ENCODE assay signal across 25 mouse cellular contexts in the genomic region with DNA sequence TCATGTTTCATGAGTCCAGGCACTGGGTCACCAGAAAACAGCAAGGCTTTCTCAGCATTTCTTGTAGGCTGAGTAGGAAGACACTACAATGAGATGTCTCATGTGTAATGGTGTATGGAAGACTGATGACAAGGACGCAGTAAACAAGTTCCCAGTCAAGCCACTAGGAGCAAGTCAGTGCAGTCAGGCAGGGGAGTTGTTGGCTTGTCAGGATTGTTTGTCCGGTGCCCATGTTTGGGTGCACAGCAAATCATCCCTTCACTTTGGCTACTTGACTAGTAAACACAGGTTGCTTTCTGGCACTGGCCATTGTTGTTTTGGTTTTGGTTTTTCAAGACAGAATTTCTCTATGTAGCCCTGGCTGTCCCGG. TPM values are rescaled to one million over a fixed set of nuclear protein-coding genes. Genes with fewer than 3 reads are reported as not detected.
DNase-seq lines count a peak whose midpoint lies in the region; ATAC-seq and TF ChIP-seq lines count a peak whose summit lies in the region.
"Had no signal": no experiment of that assay in that cellular context is flagged by ENCODE, and none has a peak within 500 bp of the region (broad histone marks: within the 10 kb centered on the region; RNA-seq: fewer than 3 reads in every experiment).

No protein-coding gene starts in this region.

- no peaks in the 10 kb centered on the region for H3K9me3 ChIP-seq in intestine, embryonic 14.5 days (ENCODE audit: control insufficient read depth, low read length)
- H3K9me3 ChIP-seq in intestine, embryonic 16.5 days (ENCODE audit: control insufficient read depth, low read length) = no peaks in the 10 kb centered on the region
- no peaks in the 10 kb centered on the region for H3K9me3 ChIP-seq in liver, embryonic 14.5 days (ENCODE audit: control insufficient read depth, low read length)
- H3K9me3 ChIP-seq in liver, embryonic 12.5 days (replicated peaks) = no peaks in the 10 kb centered on the region
- H3K9me3 ChIP-seq: forebrain, embryonic 13.5 days; hindbrain, embryonic 12.5 days; megakaryocyte, embryonic 14.5 days had no signal

- H3K4me3 ChIP-seq in cerebellum, adult 2 months (replicated peaks; ENCODE audit: insufficient read depth, low read depth, low read length) = no peak overlapping the region
- no peak overlapping the region for H3K4me3 ChIP-seq in intestine, embryonic 14.5 days (ENCODE audit: low read depth, low read length)
- no peak overlapping the region for H3K4me3 ChIP-seq in intestine, embryonic 16.5 days (ENCODE audit: low read length)
- no peak overlapping the region for H3K4me3 ChIP-seq in liver, embryonic 14.5 days (ENCODE audit: insufficient read depth in 1 of 2, low read depth in 2 of 2, low read length in 2 of 2)
- H3K4me3 ChIP-seq in liver, embryonic 12.5 days = no peak overlapping the region
- H3K4me3 ChIP-seq: forebrain, embryonic 13.5 days; hindbrain, embryonic 12.5 days; megakaryocyte, embryonic 14.5 days had no signal

- no peak overlapping the region for H3K4me2 ChIP-seq in intestine, embryonic 14.5 days (ENCODE audit: low read length)
- H3K4me2 ChIP-seq in intestine, embryonic 16.5 days (ENCODE audit: low read depth, low read length) = no peak overlapping the region
- no peak overlapping the region for H3K4me2 ChIP-seq in liver, embryonic 14.5 days (ENCODE audit: low read depth)
- no peak overlapping the region for H3K4me2 ChIP-seq in liver, embryonic 12.5 days
- H3K4me2 ChIP-seq: forebrain, embryonic 13.5 days; heart, embryonic 11.5 days; hindbrain, embryonic 12.5 days had no signal

- 0 out of 2 replicates have a peak, but pooled peaks have one; percentile 10 for TF ChIP-seq CTCF in cerebellum, adult 2 months (IDR thresholded peaks at IDR 0.05; ENCODE audit: borderline replicate concordance, insufficient read depth, low read depth, low read length)
- peak; percentile 27 for TF ChIP-seq CTCF in liver, embryonic 14.5 days (IDR thresholded peaks at IDR 0.05; ENCODE audit: low read depth)

- ATAC-seq in intestine, embryonic 14.5 days (replicated peaks; ENCODE audit: low FRiP score, low TSS enrichment, low read depth) = no peak
- ATAC-seq in intestine, embryonic 16.5 days = no peak
- ATAC-seq in liver, embryonic 14.5 days (ENCODE audit: insufficient read depth) = no peak
- no peak for ATAC-seq in liver, embryonic 12.5 days
- ATAC-seq: activated CD4-positive, CD25-positive, alpha-beta regulatory T cell, adult 4 months; CD4-positive, CD25-positive, alpha-beta regulatory T cell, adult 4 months; forebrain, embryonic 13.5 days; liver, postnatal 0 days; midbrain, embryonic 16.5 days; Patski had no signal

- H3K36me3 ChIP-seq in intestine, embryonic 14.5 days (ENCODE audit: control insufficient read depth, insufficient read depth, low read length) = peaks cover 24% of the 10 kb centered on the region
- H3K36me3 ChIP-seq in intestine, embryonic 16.5 days (ENCODE audit: control insufficient read depth, insufficient read depth, low read length) = peaks cover 3% of the 10 kb centered on the region
- H3K36me3 ChIP-seq in liver, embryonic 14.5 days (replicated peaks; ENCODE audit: control insufficient read depth, insufficient read depth, low read depth) = no peaks in the 10 kb centered on the region; the same call in 1 of the 2 replicates
- peaks cover 21% of the 10 kb centered on the region for H3K36me3 ChIP-seq in liver, embryonic 12.5 days

- no peak for TF ChIP-seq EP300 in liver, embryonic 14.5 days (IDR thresholded peaks at IDR 0.05; ENCODE audit: low read depth)

- no peaks in the 10 kb centered on the region; the same call in 1 of the 2 replicates for H3K4me1 ChIP-seq in cerebellum, adult 2 months (ENCODE audit: control insufficient read depth, insufficient read depth, low read length)
- H3K4me1 ChIP-seq in intestine, embryonic 14.5 days (replicated peaks; ENCODE audit: control insufficient read depth, insufficient read depth, low read length) = no peaks in the 10 kb centered on the region
- H3K4me1 ChIP-seq in intestine, embryonic 16.5 days (ENCODE audit: control insufficient read depth, insufficient read depth, low read length) = no peaks in the 10 kb centered on the region
- H3K4me1 ChIP-seq in liver, embryonic 14.5 days (replicated peaks; ENCODE audit: control insufficient read depth in 2 of 2, insufficient read depth in 2 of 2, low read length in 1 of 2) = no peaks in the 10 kb centered on the region
- H3K4me1 ChIP-seq in liver, embryonic 12.5 days = no peaks in the 10 kb centered on the region
- H3K4me1 ChIP-seq: forebrain, embryonic 13.5 days; hindbrain, embryonic 12.5 days had no signal

- no peak overlapping the region for H3K27ac ChIP-seq in cerebellum, adult 2 months (ENCODE audit: insufficient read depth, low read length)
- H3K27ac ChIP-seq in intestine, embryonic 14.5 days (ENCODE audit: low read depth) = no peak overlapping the region
- H3K27ac ChIP-seq in intestine, embryonic 16.5 days (ENCODE audit: low read length) = no peak overlapping the region
- no peak overlapping the region for H3K27ac ChIP-seq in liver, embryonic 14.5 days
- H3K27ac ChIP-seq in liver, embryonic 12.5 days = no peak overlapping the region
- H3K27ac ChIP-seq: forebrain, embryonic 13.5 days; hindbrain, embryonic 12.5 days had no signal

- WGBS in cerebellum, adult 2 months = 58% methylated on average over 3 of the region's 3 CpGs
- WGBS in intestine, embryonic 14.5 days = 91% methylated on average over 3 of the region's 3 CpGs
- 93% methylated on average over 3 of the region's 3 CpGs for WGBS in intestine, embryonic 16.5 days
- WGBS in liver, embryonic 14.5 days (ENCODE audit: insufficient replicate concordance) = 82% methylated on average over 3 of the region's 3 CpGs
- WGBS in liver, embryonic 12.5 days (ENCODE audit: insufficient replicate concordance) = 85% methylated on average over 3 of the region's 3 CpGs

- H3K9ac ChIP-seq in intestine, embryonic 14.5 days (ENCODE audit: low read length) = no peak overlapping the region
- no peak overlapping the region for H3K9ac ChIP-seq in intestine, embryonic 16.5 days (ENCODE audit: low read depth, low read length)
- H3K9ac ChIP-seq in liver, embryonic 14.5 days (replicated peaks) = no peak overlapping the region
- H3K9ac ChIP-seq in liver, embryonic 12.5 days = no peak overlapping the region
- H3K9ac ChIP-seq: forebrain, embryonic 13.5 days; hindbrain, embryonic 12.5 days; liver, postnatal 0 days had no signal

- no peaks in the 10 kb centered on the region for H3K27me3 ChIP-seq in cerebellum, adult 2 months (ENCODE audit: control insufficient read depth, insufficient read depth, low read length)
- H3K27me3 ChIP-seq in intestine, embryonic 14.5 days (replicated peaks; ENCODE audit: control insufficient read depth, insufficient read depth, low read length) = no peaks in the 10 kb centered on the region
- no peaks in the 10 kb centered on the region for H3K27me3 ChIP-seq in intestine, embryonic 16.5 days (replicated peaks; ENCODE audit: control insufficient read depth, insufficient read depth, low read length)
- no peaks in the 10 kb centered on the region for H3K27me3 ChIP-seq in liver, embryonic 14.5 days (ENCODE audit: control insufficient read depth, insufficient read depth, low read length)
- no peaks in the 10 kb centered on the region for H3K27me3 ChIP-seq in liver, embryonic 12.5 days (replicated peaks)
- H3K27me3 ChIP-seq: forebrain, embryonic 13.5 days; hindbrain, embryonic 12.5 days; megakaryocyte, embryonic 14.5 days; Patski had no signal

- DNase-seq in cerebellum, adult 2 months = no peak
- no peak for DNase-seq in cerebellum, adult 9-10 months
- peak; percentile 42 for DNase-seq in intestine, embryonic 14.5 days (ENCODE audit: low spot score)
- no peak for DNase-seq in liver, embryonic 14.5 days (ENCODE audit: low read depth in 3 of 3, low spot score in 3 of 3)
- DNase-seq in testis, postnatal 10 days (ENCODE audit: low spot score) = no peak
- DNase-seq in frontal cortex, adult 2 months (ENCODE audit: extremely low spot score in 1 of 2, low spot score in 1 of 2) = no peak
- DNase-seq: adrenal gland, postnatal 10 days; cerebellum, postnatal 25 days; heart, postnatal 10 days; kidney, adult 2 months; layer of hippocampus, postnatal 36 days; liver, postnatal 0 days; lung, postnatal 14 days; retina, postnatal 1 day; right cerebral cortex, postnatal 4 days had no signal

- TF ChIP-seq POLR2A in cerebellum, adult 2 months (IDR thresholded peaks at IDR 0.05; ENCODE audit: borderline replicate concordance, insufficient read depth, low read length) = no peak

RNA-seq across cellular contexts. Expression of gene Tnip2, which starts 24.4 kb away (rescaled TPM):
- polyA plus RNA-seq in cerebellum, adult 2 months (2012; rRNA removed) = 9.6 and 10.0 TPM in 2 replicates
- polyA plus RNA-seq in intestine, embryonic 14.5 days (2014; fragmentation: Nextera tagmentation; extraction: Ambion mirVana) = 12.9 and 19.4 TPM in 2 replicates
- 15.8 and 17.1 TPM in 2 replicates for polyA plus RNA-seq in intestine, embryonic 16.5 days (2015; fragmentation: Nextera tagmentation; extraction: Ambion mirVana)
- polyA plus RNA-seq in liver, embryonic 14.5 days (2012; rRNA removed) = 3.0 and 5.0 TPM in 2 replicates
- polyA plus RNA-seq in liver, embryonic 14.5 days (2014; fragmentation: Nextera tagmentation; extraction: Ambion mirVana) = 3.2 and 4.4 TPM in 2 replicates
- 7.4 and 10.9 TPM in 2 replicates for polyA plus RNA-seq in liver, embryonic 12.5 days (2016; fragmentation: Nextera tagmentation; extraction: Ambion mirVana)
- 28.9 and 38.8 TPM in 2 replicates for polyA plus RNA-seq in frontal cortex, adult 2 months (2012; rRNA removed)

RNA-seq across cellular contexts. Expression of gene Sh3bp2, which starts 36.2 kb away (rescaled TPM):
- 3.2 and 3.6 TPM in 2 replicates for polyA plus RNA-seq in cerebellum, adult 2 months (2012; rRNA removed)
- 5.7 and 7.7 TPM in 2 replicates for polyA plus RNA-seq in intestine, embryonic 14.5 days (2014; fragmentation: Nextera tagmentation; extraction: Ambion mirVana)
- 3.4 and 3.7 TPM in 2 replicates for polyA plus RNA-seq in intestine, embryonic 16.5 days (2015; fragmentation: Nextera tagmentation; extraction: Ambion mirVana)
- 4.6 and 5.2 TPM in 2 replicates for polyA plus RNA-seq in liver, embryonic 14.5 days (2012; rRNA removed)
- polyA plus RNA-seq in liver, embryonic 14.5 days (2014; fragmentation: Nextera tagmentation; extraction: Ambion mirVana) = 3.5 and 4.9 TPM in 2 replicates
- 4.0 and 5.0 TPM in 2 replicates for polyA plus RNA-seq in liver, embryonic 12.5 days (2016; fragmentation: Nextera tagmentation; extraction: Ambion mirVana)
- polyA plus RNA-seq in frontal cortex, adult 2 months (2012; rRNA removed) = 3.5 and 4.8 TPM in 2 replicates
